Mouse (Mus musculus) spleen, adult 2 months (tissue): Measurements from ENCODE around the gene Map3k12. TPM values are rescaled to one million over a fixed set of nuclear protein-coding genes. Genes with fewer than 3 reads are reported as not detected.

Experiments used
- DNase-seq, 2 experiments: peaks; one replicate each; pipeline versions ENCODE4 v3.0.0 to v3.0.0-alpha.2; 2012 to 2021; ENCODE audit warnings: low spot score in 2 of 2, low read depth in 1 of 2
- H3K27ac ChIP-seq: fragments of 200-500 bp; 2 replicates; pipeline ENCODE4 v1.5.1; 2012; ENCODE audit warnings: low read length, inconsistent platforms; ENCODE audit not compliant: insufficient read depth
- H3K27me3 ChIP-seq: fragments of 200-500 bp; 2 replicates; pipeline ENCODE4 v1.6.1; 2012; ENCODE audit warnings: mild to moderate bottlenecking, moderate library complexity, low read length, inconsistent platforms; ENCODE audit not compliant: control insufficient read depth, insufficient read depth
- H3K36me3 ChIP-seq: fragments of 200-500 bp; 2 replicates; pipeline ENCODE4 v1.6.1; 2012; ENCODE audit warnings: mild to moderate bottlenecking, low read length, inconsistent platforms; ENCODE audit not compliant: control insufficient read depth, insufficient read depth
- H3K4me1 ChIP-seq: fragments of 200-500 bp; 2 replicates; pipeline ENCODE4 v1.6.1; 2011; ENCODE audit warnings: inconsistent platforms; ENCODE audit not compliant: control insufficient read depth, insufficient read depth, insufficient read length
- H3K4me3 ChIP-seq: fragments of 200-500 bp; 2 replicates; pipeline ENCODE4 v1.5.1; 2011; ENCODE audit warnings: mild to moderate bottlenecking, inconsistent platforms; ENCODE audit not compliant: insufficient read depth, insufficient read length; ENCODE audit errors: extremely low read depth
- CTCF ChIP-seq: fragments of 200-500 bp; IDR thresholded peaks from 2 replicates; pipeline ENCODE4 v1.5.1; 2011; ENCODE audit warnings: mild to moderate bottlenecking, inconsistent platforms; ENCODE audit not compliant: insufficient read depth, insufficient read length, insufficient replicate concordance; ENCODE audit errors: extremely low read depth
- POLR2A ChIP-seq: fragments of 200-500 bp; IDR thresholded peaks from 2 replicates; pipeline ENCODE4 v1.6.1; 2011; ENCODE audit warnings: low read depth, low read length, inconsistent platforms
- WGBS: fragments of 180-500 bp; shearing (Covaris S2); methylation state at CpG from one replicate; pipeline ENCODE4 v1.1.7; 2018; 5-methylcytosine and 5-hydroxymethylcytosine counted together
- polyA plus RNA-seq: library from polyadenylated mRNA; depleted of rRNA; stranded (reverse); fragments of >200 nt; gene quantifications from 2 replicates; pipeline ENCODE4 v1.2.3, GENCODE M21; 2012

Map3k12 gene
- polyA plus RNA-seq, 1 experiment = 2.1 TPM

GRCm38 (mm10) chr15:102460971-102461370 is 55.9 kb downstream of the Map3k12 start:
- 16% methylated on average over 4 of the region's 4 CpGs for WGBS
- no peak overlapping the region for H3K4me3 ChIP-seq
- H3K36me3 ChIP-seq = peaks cover 11% of the 10 kb centered on the region
- TF ChIP-seq POLR2A (no peak), CTCF (no peak)
- no peak overlapping the region for H3K27ac ChIP-seq
- peaks cover 10% of the 10 kb centered on the region for H3K4me1 ChIP-seq
- no peaks in the 10 kb centered on the region for H3K27me3 ChIP-seq
- DNase-seq = no peak

- H3K36me3 ChIP-seq = peaks cover 11% of the 10 kb centered on the region
- DNase-seq = no peak
- 0 out of 2 replicates have a peak overlapping the region, but pooled peaks have one; percentile 9 for H3K27ac ChIP-seq
- peak overlapping the region; percentile 10; the same call in 1 of the 2 replicates for H3K4me3 ChIP-seq
- TF ChIP-seq CTCF = no peak
- TF ChIP-seq POLR2A = no peak
- H3K4me1 ChIP-seq = peaks cover 10% of the 10 kb centered on the region
- WGBS = 53% methylated on average over 12 of the region's 12 CpGs
- H3K27me3 ChIP-seq = no peaks in the 10 kb centered on the region
These were observed 56.5 kb downstream of the Map3k12 start for GRCm38 (mm10) chr15:102460409-102460808.

GRCm38 (mm10) chr15:102459847-102460246 is 57.0 kb downstream of the Map3k12 start:
- H3K4me1 ChIP-seq = peaks cover 10% of the 10 kb centered on the region
- DNase-seq = no peak
- no peaks in the 10 kb centered on the region for H3K27me3 ChIP-seq
- no peak for TF ChIP-seq CTCF
- no peak for TF ChIP-seq POLR2A
- H3K4me3 ChIP-seq = peak overlapping the region; percentile 40
- 8% methylated on average over 5 of the region's 5 CpGs for WGBS
- H3K36me3 ChIP-seq = peaks cover 11% of the 10 kb centered on the region
- no peak overlapping the region for H3K27ac ChIP-seq

- DNase-seq = no peak
- no peak for TF ChIP-seq POLR2A
- H3K4me3 ChIP-seq = peak overlapping the region; percentile 68
- peaks cover 11% of the 10 kb centered on the region for H3K36me3 ChIP-seq
- no peaks in the 10 kb centered on the region for H3K27me3 ChIP-seq
- WGBS = 22% methylated on average over 6 of the region's 6 CpGs
- peak overlapping the region; percentile 48; the same call in 1 of the 2 replicates for H3K27ac ChIP-seq
- H3K4me1 ChIP-seq = peaks cover 10% of the 10 kb centered on the region
These were observed 57.5 kb downstream of the Map3k12 start for GRCm38 (mm10) chr15:102459381-102459780.

- DNase-seq = peak; percentile 95 to 96
- Histone ChIP-seq H3K27ac (peak within 1 kb of the TSS; percentile 82), H3K36me3 (peaks cover 11% of the 10 kb centered on the region), H3K4me3 (peak within 1 kb of the TSS; percentile 68), H3K27me3 (no peaks in the 10 kb centered on the region), H3K4me1 (peaks cover 10% of the 10 kb centered on the region)
- 1% methylated on average over 19 of the region's 19 CpGs for WGBS
- peak; percentile 70 for TF ChIP-seq POLR2A
- peak; percentile 47; the same call in 1 of the 2 replicates for TF ChIP-seq CTCF
These were observed 58.0 kb downstream of the Map3k12 start, which contains the start of gene Prr13 for GRCm38 (mm10) chr15:102458904-102459317. TSS of gene Prr13 (plus strand) at chr15:102459028.

GRCm38 (mm10) chr15:102458050-102458736 is 58.7 kb downstream of the Map3k12 start:
- WGBS = 28% methylated on average over 5 of the region's 5 CpGs
- TF ChIP-seq CTCF (no peak), POLR2A (no peak)
- DNase-seq = peak in 1 of 2 experiments; percentile 38
- H3K4me1 ChIP-seq = peaks cover 10% of the 10 kb centered on the region
- H3K27me3 ChIP-seq = no peaks in the 10 kb centered on the region
- H3K36me3 ChIP-seq = peaks cover 9% of the 10 kb centered on the region
- peak overlapping the region; percentile 82 for H3K27ac ChIP-seq
- H3K4me3 ChIP-seq = peak overlapping the region; percentile 27; the same call in 1 of the 2 replicates

- 67% methylated on average over 6 of the region's 6 CpGs for WGBS
- Histone ChIP-seq H3K27ac (no peak overlapping the region), H3K4me1 (peaks cover 10% of the 10 kb centered on the region), H3K4me3 (no peak overlapping the region), H3K27me3 (no peaks in the 10 kb centered on the region), H3K36me3 (no peaks in the 10 kb centered on the region)
- TF ChIP-seq POLR2A (no peak), CTCF (peak; percentile 20; the same call in 1 of the 2 replicates)
- DNase-seq = no peak
These were observed 60.9 kb downstream of the Map3k12 start for GRCm38 (mm10) chr15:102455993-102456392.
